Mouse (Mus musculus): Measurements from ENCODE around the gene Tlr2. TPM values are rescaled to one million over a fixed set of nuclear protein-coding genes. Genes with fewer than 3 reads are reported as not detected.
"Not testable (repeated sequence)": the region's sequence is repeated elsewhere in the genome, so short reads cannot be mapped to it uniquely, and the experiment has no call there.

Tlr2 gene
- polyA plus RNA-seq, 1 experiment = 4.1 TPM

DNA sequence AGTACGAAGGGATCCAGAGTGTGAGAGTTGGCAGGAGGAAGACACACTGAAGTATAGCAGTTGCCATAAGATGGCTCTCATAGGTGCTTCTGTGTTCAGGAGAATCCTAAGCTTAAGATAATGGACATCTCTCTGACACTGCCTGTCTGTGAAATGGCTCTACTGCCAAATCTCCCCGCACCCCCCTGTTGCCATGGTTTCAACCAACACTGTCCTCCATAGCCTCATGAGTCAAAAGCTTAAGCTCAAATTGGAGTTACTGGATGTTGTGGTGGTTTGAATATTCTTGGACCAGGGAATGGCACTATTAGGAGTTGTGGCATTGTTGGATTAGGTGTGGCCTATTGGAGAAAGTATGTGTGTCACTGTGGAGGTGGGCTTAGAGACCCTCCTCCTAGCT is 28.2 kb upstream of the Tlr2 start:
- no peak for DNase-seq (ENCODE audit: low read depth in 1 of 2, low spot score in 2 of 2)
- no peak for TF ChIP-seq CTCF (IDR thresholded peaks at IDR 0.05; ENCODE audit: extremely low read depth, insufficient read depth, insufficient read length, insufficient replicate concordance)
- peaks cover 3% of the 10 kb centered on the region; the same call in 1 of the 2 replicates for H3K4me1 ChIP-seq (ENCODE audit: control insufficient read depth, insufficient read depth, insufficient read length)
- no peaks in the 10 kb centered on the region for H3K36me3 ChIP-seq (ENCODE audit: control insufficient read depth, insufficient read depth, low read length)
- no peak overlapping the region for H3K27ac ChIP-seq (ENCODE audit: insufficient read depth, low read length)
- H3K27me3 ChIP-seq (ENCODE audit: control insufficient read depth, insufficient read depth, low read length) = no peaks in the 10 kb centered on the region
- H3K4me3 ChIP-seq (ENCODE audit: extremely low read depth, insufficient read depth, insufficient read length) = no peak overlapping the region
- WGBS = 96% methylated on average over 2 of the region's 2 CpGs

GRCm38 (mm10) chr3:83867026-83867425 is 25.5 kb upstream of the Tlr2 start:
- H3K27ac ChIP-seq (ENCODE audit: insufficient read depth, low read length); DNase-seq (ENCODE audit: low read depth in 1 of 2, low spot score in 2 of 2); H3K4me1 ChIP-seq (ENCODE audit: control insufficient read depth, insufficient read depth, insufficient read length); H3K27me3 ChIP-seq (ENCODE audit: control insufficient read depth, insufficient read depth, low read length); H3K36me3 ChIP-seq (ENCODE audit: control insufficient read depth, insufficient read depth, low read length); H3K4me3 ChIP-seq (ENCODE audit: extremely low read depth, insufficient read depth, insufficient read length): not testable (repeated sequence)

- H3K36me3 ChIP-seq (ENCODE audit: control insufficient read depth, insufficient read depth, low read length) = no peaks in the 10 kb centered on the region
Measured at GRCm38 (mm10) chr3:83865216-83865615, 23.6 kb upstream of the Tlr2 start.

GRCm38 (mm10) chr3:83864064-83864548 is 22.5 kb upstream of the Tlr2 start:
- Histone ChIP-seq H3K36me3 (ENCODE audit: control insufficient read depth, insufficient read depth, low read length) (no peaks in the 10 kb centered on the region), H3K4me1 (ENCODE audit: control insufficient read depth, insufficient read depth, insufficient read length) (peaks cover 6% of the 10 kb centered on the region; the same call in 1 of the 2 replicates), H3K27me3 (ENCODE audit: control insufficient read depth, insufficient read depth, low read length) (no peaks in the 10 kb centered on the region), H3K27ac (ENCODE audit: insufficient read depth, low read length) (no peak overlapping the region), H3K4me3 (ENCODE audit: extremely low read depth, insufficient read depth, insufficient read length) (no peak overlapping the region)
- WGBS = 90% methylated on average over 9 of the region's 9 CpGs
- TF ChIP-seq POLR2A (IDR thresholded peaks at IDR 0.05; ENCODE audit: low read depth, low read length) (no peak), CTCF (IDR thresholded peaks at IDR 0.05; ENCODE audit: extremely low read depth, insufficient read depth, insufficient read length, insufficient replicate concordance) (no peak)
- DNase-seq (ENCODE audit: low read depth in 1 of 2, low spot score in 2 of 2) = no peak

More at GRCm38 (mm10) chr3:83865216-83865615, 23.6 kb upstream of the Tlr2 start:
- no peak overlapping the region for H3K27ac ChIP-seq (ENCODE audit: insufficient read depth, low read length)
- WGBS = 75% methylated on average over 2 of the region's 2 CpGs
- no peak for DNase-seq (ENCODE audit: low read depth in 1 of 2, low spot score in 2 of 2)
- H3K4me3 ChIP-seq (ENCODE audit: extremely low read depth, insufficient read depth, insufficient read length) = no peak overlapping the region
- H3K27me3 ChIP-seq (ENCODE audit: control insufficient read depth, insufficient read depth, low read length) = no peaks in the 10 kb centered on the region
- peaks cover 6% of the 10 kb centered on the region; the same call in 1 of the 2 replicates for H3K4me1 ChIP-seq (ENCODE audit: control insufficient read depth, insufficient read depth, insufficient read length)
- TF ChIP-seq CTCF (IDR thresholded peaks at IDR 0.05; ENCODE audit: extremely low read depth, insufficient read depth, insufficient read length, insufficient replicate concordance) (no peak), POLR2A (IDR thresholded peaks at IDR 0.05; ENCODE audit: low read depth, low read length) (no peak)

- Histone ChIP-seq H3K36me3 (ENCODE audit: control insufficient read depth, insufficient read depth, low read length) (no peaks in the 10 kb centered on the region), H3K4me3 (ENCODE audit: extremely low read depth, insufficient read depth, insufficient read length) (no peak overlapping the region), H3K27me3 (ENCODE audit: control insufficient read depth, insufficient read depth, low read length) (no peaks in the 10 kb centered on the region), H3K4me1 (ENCODE audit: control insufficient read depth, insufficient read depth, insufficient read length) (peaks cover 6% of the 10 kb centered on the region; the same call in 1 of the 2 replicates), H3K27ac (ENCODE audit: insufficient read depth, low read length) (peak overlapping the region; percentile 75)
- WGBS = 3% methylated on average over 1 of the region's 1 CpGs
- DNase-seq (ENCODE audit: low read depth in 1 of 2, low spot score in 2 of 2) = peak; percentile 70 to 76
- TF ChIP-seq POLR2A (IDR thresholded peaks at IDR 0.05; ENCODE audit: low read depth, low read length) (no peak), CTCF (IDR thresholded peaks at IDR 0.05; ENCODE audit: extremely low read depth, insufficient read depth, insufficient read length, insufficient replicate concordance) (no peak)
Measured at GRCm38 (mm10) chr3:83862956-83863355, 21.4 kb upstream of the Tlr2 start.

DNA sequence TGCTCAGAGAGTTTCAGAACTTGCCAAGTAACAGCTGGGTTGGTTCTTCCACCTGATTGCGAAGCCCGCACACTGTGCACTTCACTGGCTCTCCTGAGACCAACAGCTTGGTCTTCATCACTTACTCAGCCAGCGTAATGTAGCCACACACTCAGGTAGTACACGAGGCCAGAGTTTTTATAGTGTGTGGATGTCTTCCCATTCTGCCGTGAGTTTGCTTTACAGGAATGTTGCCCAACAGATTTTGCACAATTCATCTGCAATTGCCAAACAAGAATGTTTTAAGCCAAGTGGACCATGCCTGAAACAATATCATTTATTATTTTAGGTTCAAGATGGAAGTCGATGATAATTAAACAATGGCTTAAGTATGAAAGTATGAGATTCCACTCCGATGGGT is 18.0 kb upstream of the Tlr2 start:
- Histone ChIP-seq H3K27me3 (ENCODE audit: control insufficient read depth, insufficient read depth, low read length) (no peaks in the 10 kb centered on the region), H3K36me3 (ENCODE audit: control insufficient read depth, insufficient read depth, low read length) (no peaks in the 10 kb centered on the region), H3K4me3 (ENCODE audit: extremely low read depth, insufficient read depth, insufficient read length) (no peak overlapping the region), H3K27ac (ENCODE audit: insufficient read depth, low read length) (no peak overlapping the region), H3K4me1 (ENCODE audit: control insufficient read depth, insufficient read depth, insufficient read length) (peaks cover 3% of the 10 kb centered on the region; the same call in 1 of the 2 replicates)
- TF ChIP-seq POLR2A (IDR thresholded peaks at IDR 0.05; ENCODE audit: low read depth, low read length) (no peak), CTCF (IDR thresholded peaks at IDR 0.05; ENCODE audit: extremely low read depth, insufficient read depth, insufficient read length, insufficient replicate concordance) (no peak)
- DNase-seq (ENCODE audit: low read depth in 1 of 2, low spot score in 2 of 2) = no peak
- WGBS = 89% methylated on average over 7 of the region's 7 CpGs

- DNase-seq (ENCODE audit: low read depth in 1 of 2, low spot score in 2 of 2) = no peak
- H3K4me1 ChIP-seq (ENCODE audit: control insufficient read depth, insufficient read depth, insufficient read length) = peaks cover 3% of the 10 kb centered on the region; the same call in 1 of the 2 replicates
- no peaks in the 10 kb centered on the region for H3K36me3 ChIP-seq (ENCODE audit: control insufficient read depth, insufficient read depth, low read length)
- no peak overlapping the region for H3K4me3 ChIP-seq (ENCODE audit: extremely low read depth, insufficient read depth, insufficient read length)
- H3K27ac ChIP-seq (ENCODE audit: insufficient read depth, low read length) = no peak overlapping the region
- no peaks in the 10 kb centered on the region for H3K27me3 ChIP-seq (ENCODE audit: control insufficient read depth, insufficient read depth, low read length)
- TF ChIP-seq POLR2A (IDR thresholded peaks at IDR 0.05; ENCODE audit: low read depth, low read length) (no peak), CTCF (IDR thresholded peaks at IDR 0.05; ENCODE audit: extremely low read depth, insufficient read depth, insufficient read length, insufficient replicate concordance) (no peak)
- 85% methylated on average over 3 of the region's 3 CpGs for WGBS
Measured at GRCm38 (mm10) chr3:83859071-83859470, 17.5 kb upstream of the Tlr2 start.

All from spleen, adult 2 months (tissue).